Mouse (Mus musculus): ENCODE data around the gene Vta1. TPM values are rescaled to one million over a fixed set of nuclear protein-coding genes. Genes with fewer than 3 reads are reported as not detected.

Gene Vta1
- total RNA-seq, 2 experiments from 2014 or later = 70.8 to 81.4 TPM

Other genes with a start within 250 kb of the Vta1 start
- 1 to 10 TPM; 3.3 to 4.7 TPM for gene Adgrg6, start 159.9 kb downstream of the Vta1 start, total RNA-seq (2021)
- gene Nmbr, start within 50 bp of the Vta1 start, total RNA-seq (2021) = 1 to 10 TPM; 6.6 to 8.5 TPM
- not detected for gene Gje1, start 12.7 kb upstream of the Vta1 start, total RNA-seq (2021)

All from left cerebral cortex, postnatal 10 days (tissue).